Mouse (Mus musculus) thymus, postnatal 4 days (tissue): ENCODE measurements at regions not wholly inside any gene's neighbourhood (a gene's known extent, or its start where the extent isn't known, plus 50 kb on each side); places are given as distances from the start of the nearest gene placed in this dataset.

Experiments used
- DNase-seq: peaks from one replicate; pipeline ENCODE4 v3.0.0; 2021

DNA sequence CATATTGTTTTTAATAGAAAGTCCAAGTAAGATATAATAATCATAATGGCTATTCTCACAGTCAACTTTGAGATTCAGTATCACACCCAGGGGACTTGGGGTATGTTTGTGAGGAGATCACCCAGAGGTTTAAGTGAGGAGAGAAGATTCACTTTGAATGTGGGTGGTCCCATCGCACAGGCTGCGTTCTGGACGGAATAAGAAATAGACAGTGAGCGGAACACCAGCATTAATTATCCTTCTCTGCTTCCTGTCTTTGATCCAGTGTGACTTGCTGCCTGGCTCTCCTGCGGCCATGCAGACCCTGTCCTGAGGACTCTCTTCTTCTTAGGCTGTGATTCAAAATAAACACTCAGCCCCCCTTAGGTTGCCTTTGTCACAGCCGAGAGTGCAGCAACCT, 60.6 kb upstream of the Kras start:
- no peak for DNase-seq

DNA sequence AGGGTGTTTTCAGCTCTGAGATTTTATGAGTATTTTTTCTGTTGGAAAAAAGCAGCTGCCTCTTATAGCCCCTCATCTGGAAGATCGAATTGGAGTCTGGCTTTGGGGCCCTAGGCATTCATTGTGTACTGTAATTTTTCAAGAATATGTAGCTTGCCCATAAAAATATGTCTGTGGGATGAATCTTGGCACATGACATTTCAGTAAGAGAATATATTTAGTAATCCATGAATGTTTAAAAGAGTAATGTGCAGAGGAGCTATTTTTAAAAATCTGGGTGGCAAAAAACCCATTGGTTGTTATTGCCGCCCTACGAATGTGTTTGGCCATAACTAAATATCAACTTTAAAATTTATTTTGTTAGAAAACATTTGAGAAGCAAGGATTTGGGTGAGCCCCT, 59.0 kb upstream of the Kras start:
- DNase-seq, result no peak

GRCm38 (mm10) chr6:145307237-145307636, 57.2 kb upstream of the Kras start:
- no peak for DNase-seq

DNA sequence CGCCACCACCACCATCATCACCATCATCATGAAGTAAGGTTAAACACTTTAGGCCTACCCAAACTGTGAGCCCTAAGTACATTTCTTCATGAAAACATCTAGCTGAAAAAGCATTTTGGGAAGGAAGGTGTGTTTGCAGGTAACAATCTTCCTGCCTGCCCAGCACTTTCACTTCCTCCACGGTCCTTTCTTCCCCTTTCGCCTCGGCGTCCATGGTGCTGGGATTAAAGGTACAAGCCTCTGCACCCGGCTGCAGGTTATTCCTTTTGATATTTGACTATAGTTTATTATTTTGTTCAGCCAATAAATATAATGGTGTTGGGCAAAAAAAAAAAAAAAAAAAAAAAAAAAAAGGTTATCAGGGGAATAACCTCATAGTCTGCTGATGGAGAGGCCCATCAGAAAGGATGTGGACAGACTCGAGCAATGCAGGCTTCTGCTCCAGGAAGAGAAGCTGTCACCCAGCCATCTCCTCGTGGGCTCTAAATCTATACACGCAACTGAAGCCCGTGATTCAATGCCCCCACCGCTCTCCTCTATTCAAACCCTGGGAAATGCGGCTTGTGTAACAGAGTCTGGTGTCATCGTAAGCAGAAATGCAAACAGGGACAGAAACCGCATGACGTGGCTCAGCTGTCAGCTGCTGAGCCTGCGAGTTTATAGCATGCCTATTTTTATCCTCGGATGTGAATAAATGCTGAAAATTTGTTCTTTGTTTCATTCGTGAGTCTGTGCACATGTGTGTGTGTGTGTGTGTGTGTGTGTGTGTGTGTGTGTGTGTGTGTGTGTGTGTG, 56.5 kb upstream of the Kras start:
- peak; percentile 65 for DNase-seq

DNA sequence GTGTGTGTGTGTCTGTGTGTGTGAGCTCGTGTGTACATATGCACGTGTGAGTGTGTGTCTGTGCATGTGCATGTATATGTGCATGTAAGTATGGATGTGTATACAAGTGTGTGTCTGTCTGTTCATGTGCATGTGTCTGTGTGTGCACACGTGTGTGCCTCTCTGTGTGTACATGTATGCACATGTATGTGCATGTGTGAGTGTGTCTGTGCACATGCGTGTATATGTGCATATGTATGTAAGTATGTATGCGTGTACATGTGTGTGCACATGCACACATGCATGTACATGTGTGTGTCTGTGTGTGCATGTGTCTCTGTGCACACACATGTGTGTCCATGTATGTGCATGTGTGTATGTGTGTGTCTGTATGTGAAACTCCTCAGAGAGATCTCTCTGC, 55.6 kb upstream of the Kras start:
- DNase-seq, result no peak

DNA sequence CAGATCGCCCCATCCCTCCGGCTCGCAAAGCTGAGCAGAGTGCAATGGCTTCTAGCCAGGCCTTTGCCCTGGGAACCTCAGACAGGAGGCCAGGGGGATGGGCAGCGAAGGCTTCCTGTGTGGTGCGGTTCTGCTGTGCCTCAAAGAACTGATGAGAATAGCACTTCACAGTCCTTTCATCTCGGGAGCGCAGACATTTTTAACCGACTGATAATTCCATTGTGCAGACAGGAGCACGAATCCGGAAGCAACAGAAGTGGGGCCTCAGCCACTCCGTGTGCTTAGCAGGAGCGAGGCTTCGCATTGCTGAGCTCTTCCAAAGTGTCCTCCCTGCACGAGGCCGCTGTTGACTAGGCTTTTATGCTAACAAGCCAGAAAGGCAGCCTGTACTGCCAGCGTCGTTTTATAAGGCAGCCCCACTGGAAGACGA, 53.6 kb upstream of the Kras start:
- peak; percentile 80 for DNase-seq

DNA sequence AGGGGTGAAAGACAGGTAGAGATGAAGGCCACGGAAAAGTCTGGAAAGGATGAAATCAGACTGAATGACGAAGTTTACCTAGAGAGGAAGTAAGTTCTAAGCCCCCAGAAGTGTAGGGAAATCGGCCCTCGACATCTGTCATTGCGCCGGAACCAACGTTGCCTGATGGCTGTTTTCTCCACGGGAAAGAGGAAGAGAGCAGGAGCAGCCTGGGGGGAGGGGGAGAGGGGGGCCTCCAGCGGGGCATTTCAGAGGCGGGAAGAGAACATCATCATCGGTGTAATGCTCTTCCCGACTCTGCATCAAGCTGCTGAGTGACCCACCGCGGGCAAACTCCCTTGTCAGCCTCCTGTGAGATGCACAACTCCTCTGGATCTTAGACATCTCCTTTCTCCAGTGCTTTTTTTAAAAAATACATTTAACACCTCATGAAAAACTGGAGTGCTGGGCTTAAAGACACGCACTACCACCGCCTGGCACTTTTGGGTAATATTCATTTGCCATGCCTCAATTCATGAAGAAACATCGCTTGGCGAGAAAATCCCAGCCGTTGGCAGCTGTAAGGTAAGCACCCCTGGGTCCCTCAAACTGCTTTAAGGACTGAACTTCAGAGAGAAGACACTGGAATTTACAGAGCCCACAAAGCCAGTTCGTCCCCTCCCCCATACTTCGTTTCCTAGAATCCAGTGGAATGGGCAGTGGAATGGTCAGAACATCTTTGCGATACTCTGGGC, 53.0 kb upstream of the Kras start:
- peak; percentile 49 for DNase-seq

DNA sequence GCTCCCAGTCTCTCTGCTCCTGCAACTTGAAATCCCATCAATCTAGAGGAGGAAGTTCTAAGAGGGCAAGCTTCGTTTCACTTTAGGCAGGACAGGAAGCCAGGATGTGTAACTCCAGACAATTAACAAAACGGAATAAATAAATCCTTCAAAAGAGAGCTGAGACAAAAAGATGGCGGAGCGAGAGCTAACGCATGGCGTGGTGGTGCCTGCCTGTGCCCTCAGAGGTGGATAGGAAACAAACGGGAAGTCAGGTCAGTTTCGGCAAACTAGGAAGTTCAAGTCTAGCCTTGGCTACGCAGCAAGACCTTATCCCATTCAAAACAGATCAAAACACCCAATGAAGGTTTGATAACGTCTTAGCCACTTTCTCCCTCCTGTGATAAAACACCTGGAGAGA, 52.1 kb upstream of the Kras start:
- DNase-seq, result no peak

- DNase-seq, result no peak
These were observed 50.3 kb upstream of the Kras start for GRCm38 (mm10) chr6:145300266-145300858.
